Comparison of ENCODE assay signal across 23 mouse cellular contexts in the genomic region with DNA sequence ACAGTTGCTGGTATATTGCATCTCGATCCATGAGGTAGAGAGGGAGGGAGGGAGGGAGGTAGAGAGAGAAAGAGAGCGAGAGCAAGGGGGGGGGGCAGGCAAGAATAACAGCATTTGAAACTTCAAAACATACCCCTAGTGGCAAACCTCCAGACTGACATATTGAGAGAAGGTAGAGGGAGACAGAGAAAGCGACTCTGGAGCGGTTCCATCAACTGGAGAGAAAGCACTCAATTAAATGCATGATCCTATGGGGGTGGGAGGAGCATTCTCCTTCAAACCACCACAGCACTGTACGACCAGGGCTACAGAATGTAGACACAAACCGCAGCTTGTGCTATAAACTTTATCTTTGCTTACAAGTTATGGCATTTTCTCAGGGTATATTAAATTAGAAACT.
DNase-seq lines count a peak whose midpoint lies in the region; TF ChIP-seq lines count a peak whose summit lies in the region.
"Had no signal": no experiment of that assay in that cellular context is flagged by ENCODE, and none has a peak within 500 bp of the region (broad histone marks: within the 10 kb centered on the region; RNA-seq: fewer than 3 reads in every experiment).

No protein-coding gene starts in this region.

- no peaks in the 10 kb centered on the region for H3K27me3 ChIP-seq in kidney, adult 2 months (replicated peaks; ENCODE audit: control insufficient read depth, insufficient read depth, low read length)
- H3K27me3 ChIP-seq: embryonic facial prominence, embryonic 12.5 days; embryonic facial prominence, embryonic 15.5 days; heart, embryonic 12.5 days; heart, embryonic 15.5 days; hindbrain, embryonic 13.5 days; intestine, embryonic 15.5 days had no signal

- H3K27ac ChIP-seq in layer of hippocampus, adult 2 months, result no peak overlapping the region
- no peak overlapping the region for H3K27ac ChIP-seq in kidney, adult 2 months (ENCODE audit: insufficient read depth, low read depth, low read length)
- H3K27ac ChIP-seq: embryonic facial prominence, embryonic 12.5 days; embryonic facial prominence, embryonic 15.5 days; heart, embryonic 15.5 days; hindbrain, embryonic 10.5 days; hindbrain, embryonic 13.5 days; intestine, embryonic 15.5 days had no signal

- peak; percentile 16 to 22 for DNase-seq in cerebellum, postnatal 10 days
- no peak for DNase-seq in cerebellum, postnatal 36 days
- DNase-seq in layer of hippocampus, adult 2 months (ENCODE audit: low spot score in 2 of 2), result no peak
- no peak for DNase-seq in layer of hippocampus, postnatal 36 days
- peak; percentile 8 for DNase-seq in R1 (ENCODE audit: low read depth, low spot score)
- no peak for DNase-seq in adrenal gland, adult (ENCODE audit: inconsistent age in 2 of 2, low spot score in 1 of 2)
- no peak for DNase-seq in kidney, adult 2 months
- DNase-seq: adrenal gland, adult 2 months; adrenal gland, postnatal 14 days; cerebellum, adult 11-12 months; cerebellum, adult 8-10 months; cerebellum, postnatal 14 days; gastrocnemius, postnatal 25 days; heart, adult 18-20 months; heart, postnatal 10 days; heart, postnatal 36 days had no signal

- no peak for TF ChIP-seq POLR2A in kidney, adult 2 months (IDR thresholded peaks at IDR 0.05; ENCODE audit: low read depth, low read length)

- 72% methylated on average over 6 of the region's 6 CpGs for WGBS in kidney, adult 2 months

- 0 out of 2 replicates have a peak, but pooled peaks have one; percentile 11 for TF ChIP-seq CTCF in layer of hippocampus, adult 2 months (conservative IDR thresholded peaks at IDR 0.05)
- TF ChIP-seq CTCF in kidney, adult 2 months (conservative IDR thresholded peaks at IDR 0.05; ENCODE audit: insufficient read depth, insufficient read length, low read depth, low read length), result no peak

- H3K36me3 ChIP-seq in kidney, adult 2 months (ENCODE audit: control insufficient read depth, insufficient read depth, low read length), result no peaks in the 10 kb centered on the region
- H3K36me3 ChIP-seq: embryonic facial prominence, embryonic 12.5 days; embryonic facial prominence, embryonic 15.5 days; heart, embryonic 12.5 days; heart, embryonic 15.5 days; hindbrain, embryonic 10.5 days; hindbrain, embryonic 13.5 days; intestine, embryonic 15.5 days had no signal

- no peaks in the 10 kb centered on the region for H3K4me1 ChIP-seq in kidney, adult 2 months (ENCODE audit: control insufficient read depth, insufficient read depth, low read length)
- H3K4me1 ChIP-seq: embryonic facial prominence, embryonic 12.5 days; embryonic facial prominence, embryonic 15.5 days; heart, embryonic 12.5 days; heart, embryonic 15.5 days; hindbrain, embryonic 10.5 days; intestine, embryonic 15.5 days had no signal

- H3K4me3 ChIP-seq in layer of hippocampus, adult 2 months, result no peak overlapping the region
- no peak overlapping the region for H3K4me3 ChIP-seq in kidney, adult 2 months (ENCODE audit: insufficient read depth, low read depth, low read length)
- H3K4me3 ChIP-seq: embryonic facial prominence, embryonic 12.5 days; embryonic facial prominence, embryonic 15.5 days; heart, embryonic 12.5 days; heart, embryonic 15.5 days; hindbrain, embryonic 10.5 days; hindbrain, embryonic 13.5 days; intestine, embryonic 15.5 days had no signal

Comparison
In these comparisons a context has a peak if more than half of its experiments do, and no peak if none do; other contexts are left out.
1. DNase-seq: peak in cerebellum, postnatal 10 days (2 of 2) and R1 (single experiment); none in cerebellum, postnatal 36 days (0 of 2), layer of hippocampus, adult 2 months (0 of 2), layer of hippocampus, postnatal 36 days (0 of 2), adrenal gland, adult (0 of 2) and kidney, adult 2 months (single experiment).